Mouse (Mus musculus) liver, embryonic 14.5 days (tissue): Measurements from ENCODE around the gene Clcn6. TPM values are rescaled to one million over a fixed set of nuclear protein-coding genes. Genes with fewer than 3 reads are reported as not detected.

Experiments used
- ATAC-seq: fragments of 200-750 bp; cut with Nextera tagmentation; 2 replicates; pipeline ENCODE4 v1.8.0; 2017; ENCODE audit warnings: moderate number of reproducible peaks, mild to moderate bottlenecking, moderate library complexity; ENCODE audit not compliant: insufficient read depth
- DNase-seq, 3 experiments: peaks; one replicate each; pipeline ENCODE4 v3.0.0-alpha.2; 2012 to 2013; ENCODE audit warnings: low read depth in 3 of 3, low spot score in 3 of 3
- H3K27ac ChIP-seq: fragments of 300-500 bp; sonication (generic); 2 replicates; pipeline ENCODE4 v1.5.1; 2014; ENCODE audit warnings: moderate library complexity, mild to moderate bottlenecking, control low read depth, inconsistent platforms
- H3K27me3 ChIP-seq: fragments of 300-500 bp; sonication (generic); 2 replicates; pipeline ENCODE4 v1.6.1; 2014; ENCODE audit warnings: mild to moderate bottlenecking, low read length, moderate library complexity; ENCODE audit not compliant: control insufficient read depth, insufficient read depth
- H3K36me3 ChIP-seq: fragments of 300-500 bp; sonication (generic); replicated peaks from 2 replicates; pipeline ENCODE4 v1.6.1; 2014; ENCODE audit warnings: low read depth; ENCODE audit not compliant: control insufficient read depth, insufficient read depth
- H3K4me1 ChIP-seq, 2 experiments: fragments of 200-500 bp in 1 of 2; fragments of 300-500 bp in 1 of 2; sonication (generic) in 1 of 2; replicated peaks; 2 replicates each; pipeline ENCODE4 v1.6.1; 2012 to 2014; ENCODE audit warnings: antibody characterized with exemption in 1 of 2, inconsistent platforms in 1 of 2, low read length in 1 of 2; ENCODE audit not compliant: control insufficient read depth in 2 of 2, insufficient read depth in 2 of 2
- H3K4me2 ChIP-seq: fragments of 300-500 bp; sonication (generic); 2 replicates; pipeline ENCODE4 v1.6.1; 2014; ENCODE audit warnings: low read depth, mild to moderate bottlenecking, control low read depth, moderate library complexity
- H3K4me3 ChIP-seq, 2 experiments: fragments of 200-500 bp in 1 of 2; fragments of 300-500 bp in 1 of 2; sonication (generic) in 1 of 2; 2 replicates each; pipeline ENCODE4 v1.5.1; 2012 to 2014; ENCODE audit warnings: low read depth in 2 of 2, low read length in 2 of 2, mild to moderate bottlenecking in 2 of 2, control low read depth in 1 of 2, inconsistent platforms in 1 of 2, moderate library complexity in 1 of 2; ENCODE audit not compliant: insufficient read depth in 1 of 2
- H3K9ac ChIP-seq: fragments of 300-500 bp; sonication (generic); replicated peaks from 2 replicates; pipeline ENCODE4 v1.6.1; 2014; ENCODE audit warnings: mild to moderate bottlenecking, control low read depth, moderate library complexity
- H3K9me3 ChIP-seq: fragments of 300-500 bp; sonication (generic); 2 replicates; pipeline ENCODE4 v1.6.1; 2016; ENCODE audit warnings: low read length, mixed read lengths; ENCODE audit not compliant: control insufficient read depth
- CTCF ChIP-seq: IDR thresholded peaks from 2 replicates; pipeline ENCODE4 v1.5.1; 2016; ENCODE audit warnings: antibody characterized with exemption, low read depth, control low read depth
- EP300 ChIP-seq: IDR thresholded peaks from 2 replicates; pipeline ENCODE4 v1.6.1; 2016; ENCODE audit warnings: antibody characterized with exemption, low read depth
- WGBS: fragments of 180-500 bp; shearing (Covaris S2); extraction: QIAGEN DNeasy Blood & Tissue Kit; methylation state at CpG from one replicate; pipeline ENCODE4 v1.1.7; 2014; ENCODE audit not compliant: insufficient replicate concordance; 5-methylcytosine and 5-hydroxymethylcytosine counted together
- polyA plus RNA-seq, 2 experiments: library from polyadenylated mRNA; depleted of rRNA in 1 of 2; stranded (reverse) in 1 of 2; unstranded in 1 of 2; fragments of >200 nt; fragmentation: Nextera tagmentation in 1 of 2; extraction: Ambion mirVana in 1 of 2; gene quantifications; 2 replicates each; pipeline versions ENCODE4 v1.2.1 to v1.2.3; 2012 to 2014

Gene Clcn6
- polyA plus RNA-seq, 2 experiments: 0.66 to 2.4 TPM

DNA sequence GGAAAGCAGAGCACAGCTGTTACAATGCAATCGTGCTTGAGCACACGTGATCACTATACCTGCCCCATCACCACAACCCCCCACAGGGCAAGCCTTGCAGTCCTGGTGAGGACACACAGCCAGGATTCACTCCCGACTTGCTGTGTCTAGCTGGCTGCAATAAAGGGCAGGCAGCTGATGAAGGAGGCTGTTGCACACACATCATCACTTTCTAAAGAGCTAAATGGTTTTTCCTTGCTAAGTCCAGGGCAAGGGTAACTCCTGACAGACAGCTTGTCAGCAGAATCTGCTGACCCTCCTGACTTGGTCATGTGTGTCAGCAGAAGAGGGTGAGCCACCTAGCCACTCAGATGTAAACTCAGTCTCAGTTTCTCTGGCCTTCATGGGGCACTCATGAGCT lies 21.6 kb downstream of the Clcn6 start:
- Histone ChIP-seq H3K4me1 (no peaks in the 10 kb centered on the region), H3K4me2 (no peak overlapping the region), H3K4me3 (no peak overlapping the region), H3K36me3 (peaks cover 4% of the 10 kb centered on the region; the same call in 1 of the 2 replicates), H3K9me3 (no peaks in the 10 kb centered on the region), H3K27ac (no peak overlapping the region), H3K9ac (no peak overlapping the region), H3K27me3 (no peaks in the 10 kb centered on the region)
- no peak for DNase-seq
- 67% methylated on average over 3 of the region's 3 CpGs for WGBS
- no peak for TF ChIP-seq CTCF
- no peak for TF ChIP-seq EP300
- no peak for ATAC-seq

DNA sequence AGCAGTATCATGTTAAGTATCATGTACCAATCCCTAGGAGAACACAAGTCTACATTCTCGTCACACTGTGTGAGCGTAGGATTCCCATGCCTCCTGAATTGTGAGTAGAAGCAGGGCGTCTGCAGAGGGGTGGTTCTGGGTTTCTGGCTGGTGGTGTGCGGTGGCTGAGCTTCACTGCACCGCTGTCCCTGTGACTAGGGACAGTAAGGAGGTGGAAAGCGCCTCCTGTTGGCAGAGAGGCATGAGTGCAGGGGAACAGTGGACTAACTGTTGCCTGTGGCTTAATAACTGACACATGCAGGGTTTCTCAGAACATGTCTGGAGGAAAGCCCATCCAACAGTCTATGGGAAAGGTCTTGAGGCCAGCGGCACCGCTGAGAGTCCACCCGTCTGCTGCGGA lies 23.2 kb downstream of the Clcn6 start:
- Histone ChIP-seq H3K9me3 (no peaks in the 10 kb centered on the region), H3K27me3 (no peaks in the 10 kb centered on the region), H3K9ac (no peak overlapping the region), H3K4me3 (no peak overlapping the region), H3K4me2 (no peak overlapping the region), H3K27ac (no peak overlapping the region), H3K4me1 (no peaks in the 10 kb centered on the region), H3K36me3 (peaks cover 4% of the 10 kb centered on the region; the same call in 1 of the 2 replicates)
- no peak for DNase-seq
- ATAC-seq: no peak
- TF ChIP-seq EP300 (no peak), CTCF (peak; percentile 67)
- 82% methylated on average over 10 of the region's 10 CpGs for WGBS

DNA sequence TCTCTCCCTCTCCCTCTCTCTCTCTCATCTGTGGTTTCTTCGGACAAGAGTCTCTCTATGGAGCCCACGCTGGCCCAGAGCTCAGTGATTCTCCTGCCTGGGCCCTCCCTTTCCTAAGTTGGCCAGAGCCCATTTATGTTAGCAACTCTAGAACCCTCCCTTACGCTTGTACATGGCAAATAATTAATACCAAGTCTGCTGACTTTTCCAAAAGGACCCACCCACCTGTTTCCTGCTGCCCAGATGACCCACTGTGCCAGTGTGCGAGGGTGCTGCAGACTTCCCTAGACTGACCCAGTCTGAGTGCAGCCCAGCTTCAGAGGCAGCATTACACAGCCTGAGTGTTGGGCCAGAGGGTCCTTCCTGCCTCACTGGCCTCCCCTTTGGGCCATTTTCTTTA lies 26.4 kb downstream of the Clcn6 start:
- no peak overlapping the region for H3K27ac ChIP-seq
- no peak overlapping the region for H3K4me2 ChIP-seq
- H3K36me3 ChIP-seq: no peaks in the 10 kb centered on the region
- 74% methylated on average over 4 of the region's 4 CpGs for WGBS
- no peak for DNase-seq
- no peaks in the 10 kb centered on the region for H3K4me1 ChIP-seq
- ATAC-seq: no peak
- H3K9me3 ChIP-seq: no peaks in the 10 kb centered on the region
- no peak for TF ChIP-seq CTCF
- no peak for TF ChIP-seq EP300
- no peaks in the 10 kb centered on the region for H3K27me3 ChIP-seq
- H3K4me3 ChIP-seq: no peak overlapping the region
- no peak overlapping the region for H3K9ac ChIP-seq

DNA sequence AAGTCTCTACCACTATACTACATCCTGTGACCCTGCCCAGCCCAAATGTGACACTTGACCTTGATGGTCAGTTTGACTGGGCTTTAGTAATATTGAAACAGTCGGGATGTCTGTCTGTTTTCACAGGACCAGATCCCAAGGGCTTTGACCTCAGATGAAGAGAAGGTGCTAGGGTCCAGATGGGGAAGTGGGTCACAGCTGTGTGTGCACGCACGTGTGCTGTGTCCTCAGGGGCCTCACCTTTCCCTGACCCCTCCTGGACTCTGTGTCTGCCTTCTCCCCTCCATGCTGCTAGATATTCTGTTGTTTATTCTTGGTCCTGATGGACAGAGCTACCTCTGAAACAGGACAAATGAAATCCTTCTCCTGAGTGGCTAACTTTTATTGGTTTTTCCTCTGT lies 27.3 kb downstream of the Clcn6 start:
- no peak overlapping the region for H3K4me3 ChIP-seq
- no peak for TF ChIP-seq EP300
- TF ChIP-seq CTCF: no peak

DNA sequence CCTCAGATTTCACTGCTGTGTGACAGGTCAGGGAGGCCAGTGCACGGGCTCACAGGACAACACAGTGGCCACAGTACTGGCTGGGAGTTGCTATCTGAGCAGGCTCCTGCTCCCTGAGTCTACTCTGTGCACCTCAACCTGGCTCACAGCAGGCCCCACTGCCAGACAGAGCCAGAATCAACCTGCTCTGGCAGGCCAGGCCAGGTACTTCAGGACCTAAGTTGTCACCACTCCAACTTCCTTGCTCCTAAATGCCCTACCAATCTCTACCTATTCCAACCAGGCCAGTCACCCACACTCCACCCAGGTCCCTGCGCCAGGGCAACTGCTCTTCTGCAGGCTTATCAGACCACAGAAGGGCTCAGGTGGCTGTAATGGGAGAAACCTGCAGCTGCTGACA lies 29.0 kb downstream of the Clcn6 start:
- ATAC-seq (no peak), DNase-seq (no peak)
- WGBS: 68% methylated on average over 2 of the region's 2 CpGs
- no peaks in the 10 kb centered on the region for H3K4me1 ChIP-seq
- H3K36me3 ChIP-seq: no peaks in the 10 kb centered on the region
- H3K4me3 ChIP-seq: no peak overlapping the region
- no peak overlapping the region for H3K9ac ChIP-seq
- no peak overlapping the region for H3K4me2 ChIP-seq
- no peak for TF ChIP-seq CTCF
- TF ChIP-seq EP300: no peak
- no peak overlapping the region for H3K27ac ChIP-seq
- H3K27me3 ChIP-seq: no peaks in the 10 kb centered on the region
- H3K9me3 ChIP-seq: no peaks in the 10 kb centered on the region

More for the DNA sequence above, 27.3 kb downstream of the Clcn6 start:
- Histone ChIP-seq H3K36me3 (no peaks in the 10 kb centered on the region), H3K4me1 (no peaks in the 10 kb centered on the region), H3K27ac (no peak overlapping the region), H3K9ac (no peak overlapping the region), H3K4me2 (no peak overlapping the region), H3K9me3 (no peaks in the 10 kb centered on the region), H3K27me3 (no peaks in the 10 kb centered on the region)
- WGBS: 70% methylated on average over 3 of the region's 3 CpGs
- no peak for DNase-seq
- no peak for ATAC-seq
